Mouse (Mus musculus): ENCODE data around the gene Lrrc32.

Gene Lrrc32

GRCm38 (mm10) chr7:98482551-98483267 is 6.4 kb upstream of the Lrrc32 start:
- TF ChIP-seq GATA4 (IDR thresholded peaks at IDR 0.05; ENCODE audit: insufficient replicate concordance, low read length): peak; percentile 26; the same call in 1 of the 2 replicates

GRCm38 (mm10) chr7:98483268-98483607 is 5.8 kb upstream of the Lrrc32 start:
- no peak for TF ChIP-seq GATA4 (IDR thresholded peaks at IDR 0.05; ENCODE audit: insufficient replicate concordance, low read length)

GRCm38 (mm10) chr7:98484878-98485277 is 4.2 kb upstream of the Lrrc32 start:
- TF ChIP-seq GATA4 (IDR thresholded peaks at IDR 0.05; ENCODE audit: insufficient replicate concordance, low read length): no peak

GRCm38 (mm10) chr7:98485508-98485907 is 3.6 kb upstream of the Lrrc32 start:
- TF ChIP-seq GATA4 (IDR thresholded peaks at IDR 0.05; ENCODE audit: insufficient replicate concordance, low read length): no peak

GRCm38 (mm10) chr7:98486471-98486917 is 2.6 kb upstream of the Lrrc32 start:
- TF ChIP-seq GATA4 (IDR thresholded peaks at IDR 0.05; ENCODE audit: insufficient replicate concordance, low read length): no peak

GRCm38 (mm10) chr7:98487202-98487980 is 1.7 kb upstream of the Lrrc32 start:
- no peak for TF ChIP-seq GATA4 (IDR thresholded peaks at IDR 0.05; ENCODE audit: insufficient replicate concordance, low read length)

GRCm38 (mm10) chr7:98488398-98489130 is 519 bp upstream of the Lrrc32 start:
- no peak for TF ChIP-seq GATA4 (IDR thresholded peaks at IDR 0.05; ENCODE audit: insufficient replicate concordance, low read length)

GRCm38 (mm10) chr7:98489623-98490084 is 571 bp downstream of the Lrrc32 start:
- no peak for TF ChIP-seq GATA4 (IDR thresholded peaks at IDR 0.05; ENCODE audit: insufficient replicate concordance, low read length)

GRCm38 (mm10) chr7:98490328-98490727 is 1.2 kb downstream of the Lrrc32 start:
- no peak for TF ChIP-seq GATA4 (IDR thresholded peaks at IDR 0.05; ENCODE audit: insufficient replicate concordance, low read length)

GRCm38 (mm10) chr7:98490911-98491310 is 1.8 kb downstream of the Lrrc32 start:
- TF ChIP-seq GATA4 (IDR thresholded peaks at IDR 0.05; ENCODE audit: insufficient replicate concordance, low read length): no peak

GRCm38 (mm10) chr7:98491451-98492200 is 2.5 kb downstream of the Lrrc32 start:
- no peak for TF ChIP-seq GATA4 (IDR thresholded peaks at IDR 0.05; ENCODE audit: insufficient replicate concordance, low read length)

- peak; percentile 27; the same call in 1 of the 2 replicates for TF ChIP-seq GATA4 (IDR thresholded peaks at IDR 0.05; ENCODE audit: insufficient replicate concordance, low read length)
These were observed 3.2 kb downstream of the Lrrc32 start for GRCm38 (mm10) chr7:98492331-98492730.

GRCm38 (mm10) chr7:98493307-98493706 is 4.2 kb downstream of the Lrrc32 start:
- TF ChIP-seq GATA4 (IDR thresholded peaks at IDR 0.05; ENCODE audit: insufficient replicate concordance, low read length): no peak

- TF ChIP-seq GATA4 (IDR thresholded peaks at IDR 0.05; ENCODE audit: insufficient replicate concordance, low read length): no peak
These were observed 4.9 kb downstream of the Lrrc32 start for GRCm38 (mm10) chr7:98493901-98494480.

Data from liver, adult (tissue).